Mouse (Mus musculus): ENCODE results near the gene BC107364. TPM values are rescaled to one million over a fixed set of nuclear protein-coding genes. Genes with fewer than 3 reads are reported as not detected.
A peak's percentile ranks its signal among the peaks of the same experiment; 100 is the strongest.
"Not testable (repeated sequence)": the region's sequence is repeated elsewhere in the genome, so short reads cannot be mapped to it uniquely, and the experiment has no call there.

BC107364 gene
- total RNA-seq, 2 experiments from 2014 or later = not detected

DNA sequence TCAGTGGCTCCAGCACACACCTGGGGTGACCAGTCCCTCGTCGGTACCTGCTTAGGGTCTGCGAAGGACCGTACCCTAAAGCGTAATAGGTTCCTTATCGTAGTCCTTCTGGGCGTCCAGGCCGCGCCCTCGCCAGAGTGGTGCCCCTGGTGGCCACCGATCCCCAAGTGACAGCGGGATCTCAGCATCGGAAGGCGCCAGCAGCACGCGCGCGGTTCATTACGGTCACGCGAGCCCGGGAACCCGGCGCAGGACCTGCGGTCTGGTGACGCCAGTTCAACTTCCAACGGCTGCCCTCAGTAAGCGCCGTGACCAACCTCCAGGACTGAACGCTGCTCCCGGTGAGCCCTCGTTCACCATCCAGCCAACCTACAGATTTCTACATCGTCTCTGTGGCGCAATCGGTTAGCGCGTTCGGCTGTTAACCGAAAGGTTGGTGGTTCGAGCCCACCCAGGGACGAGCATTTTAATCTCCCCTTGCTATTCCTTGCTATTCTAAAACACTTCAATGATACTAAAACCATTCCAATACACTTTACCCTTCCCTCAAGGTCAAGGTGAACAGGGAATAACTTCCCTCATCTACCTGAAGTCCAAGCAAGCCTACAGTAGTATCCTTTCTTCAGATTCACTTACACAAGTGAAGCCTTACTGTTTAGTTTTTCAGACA is 50.1 kb downstream of the BC107364 start:
- DNase-seq (ENCODE audit: extremely low spot score in 1 of 2, low spot score in 2 of 2) = peak in 1 of 2 experiments; percentile 36
- intact Hi-C loops (cut with DNase I) = no loop called here

DNA sequence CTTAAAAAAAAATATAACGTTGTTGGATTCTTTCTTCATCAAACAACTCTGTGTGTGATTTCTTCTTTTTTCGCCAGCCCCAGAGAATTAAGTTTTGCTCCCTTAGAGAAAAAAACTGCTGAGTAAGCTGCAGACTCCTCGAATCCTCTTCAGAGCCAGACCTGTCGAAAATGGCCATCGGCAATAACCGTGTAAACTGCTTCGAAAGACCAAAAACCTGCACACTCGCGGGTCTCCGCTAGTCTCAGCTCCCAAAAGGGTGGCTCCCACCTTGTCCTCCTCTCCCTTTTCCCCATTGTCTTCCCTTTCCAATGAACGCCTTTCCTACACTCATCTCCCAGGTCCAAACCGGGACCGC is 50.7 kb downstream of the BC107364 start:
- no peak for DNase-seq (ENCODE audit: extremely low spot score in 1 of 2, low spot score in 2 of 2)
- intact Hi-C loops (cut with DNase I) = no loop called here

DNA sequence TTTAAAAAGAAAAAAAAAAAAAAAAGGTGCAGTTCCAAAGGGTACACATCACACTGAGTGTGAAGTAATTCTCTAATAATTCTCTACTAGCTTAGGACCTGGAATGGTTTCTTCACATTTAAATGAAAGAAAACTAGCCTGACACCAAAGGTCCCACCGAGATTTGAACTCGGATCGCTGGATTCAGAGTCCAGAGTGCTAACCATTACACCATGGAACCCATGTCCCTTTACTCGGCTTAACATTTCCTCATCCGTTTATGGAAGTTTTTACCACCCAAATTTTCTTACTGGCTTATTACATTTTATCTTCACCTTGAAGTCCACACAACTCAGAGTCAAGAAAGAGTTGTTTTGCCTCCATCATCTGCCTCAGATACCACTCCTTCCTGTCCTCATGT is 53.2 kb downstream of the BC107364 start:
- intact Hi-C loops (cut with DNase I) = no loop called here
- no peak for DNase-seq (ENCODE audit: extremely low spot score in 1 of 2, low spot score in 2 of 2)

DNA sequence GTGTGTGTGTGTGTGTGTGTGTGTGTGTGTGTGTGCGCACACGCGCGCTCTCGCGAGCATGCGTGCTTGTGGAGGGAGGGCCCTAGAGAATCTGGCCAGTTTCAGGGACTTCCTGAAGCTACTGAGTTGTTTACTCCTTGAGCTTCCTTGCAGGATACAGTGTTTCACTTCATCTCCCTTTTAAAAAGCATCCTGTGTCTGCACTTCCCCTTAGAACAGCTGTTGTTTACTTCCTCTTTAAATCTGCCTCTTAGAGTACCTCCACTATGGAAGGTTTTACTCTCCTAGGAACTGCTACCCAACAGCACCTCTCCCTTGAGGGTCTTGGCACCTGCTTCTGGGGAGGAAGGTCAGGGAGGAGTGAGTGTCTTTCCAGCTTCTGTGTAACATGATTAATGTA is 55.2 kb downstream of the BC107364 start:
- intact Hi-C loops (cut with DNase I) = no loop called here

DNA sequence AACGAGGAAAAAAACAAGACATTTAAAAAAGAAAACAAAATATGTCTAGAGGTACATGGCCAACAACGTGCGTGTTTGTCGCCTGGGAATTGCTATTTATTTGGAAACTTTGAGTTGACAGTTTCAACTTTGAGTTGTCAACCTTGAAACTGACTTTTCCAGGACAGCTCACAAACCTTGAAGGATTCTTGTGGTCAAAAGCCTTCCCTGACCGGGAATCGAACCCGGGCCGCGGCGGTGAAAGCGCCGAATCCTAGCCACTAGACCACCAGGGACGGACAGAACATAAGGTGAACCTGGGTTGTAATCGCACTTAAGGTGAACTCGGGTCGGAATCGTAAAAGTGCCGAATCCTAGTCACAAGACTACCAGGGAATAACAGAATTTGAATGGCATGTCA is 64.9 kb downstream of the BC107364 start:
- intact Hi-C loops (cut with DNase I); DNase-seq (ENCODE audit: extremely low spot score in 1 of 2, low spot score in 2 of 2): not testable (repeated sequence)

More for the DNA sequence above, 55.2 kb downstream of the BC107364 start:
- no peak for DNase-seq (ENCODE audit: extremely low spot score in 1 of 2, low spot score in 2 of 2)

Other genes starting within 250 kb of the BC107364 start
- gene Bola1, start 232.6 kb downstream of the BC107364 start, total RNA-seq (2021) = 10 to 100 TPM; 19.3 to 22.2 TPM
- 10 to 100 TPM; 13.8 to 16.7 TPM for gene Hist2h2ab, start 232.4 kb downstream of the BC107364 start, total RNA-seq (2021)
- gene Hist2h2ac, start 231.4 kb downstream of the BC107364 start, total RNA-seq (2021) = 10 to 100 TPM; 34.2 to 37.9 TPM
- gene Hist2h2be, start 231.2 kb downstream of the BC107364 start, total RNA-seq (2021) = 1 to 10 TPM; 2.9 to 3.0 TPM
- 10 to 100 TPM; 10.2 to 10.9 TPM for gene Hist2h3c2, start 213.2 kb downstream of the BC107364 start, total RNA-seq (2021)
- gene Hist2h2aa2, start 212.0 kb downstream of the BC107364 start, total RNA-seq (2021) = 100 to 1,000 TPM; 281 to 297 TPM
- gene Hist2h2aa1, start 206.8 kb downstream of the BC107364 start, total RNA-seq (2021) = 1 to 10 TPM; 2.8 to 6.5 TPM
- gene Hist2h3c1, start 205.6 kb downstream of the BC107364 start, total RNA-seq (2021) = not detected
- gene Hist2h4, start 189.0 kb downstream of the BC107364 start, total RNA-seq (2021) = 10 to 100 TPM; 34.4 to 37.7 TPM
- 100 to 1,000 TPM; 116 to 121 TPM for gene Hist2h3b, start 183.7 kb downstream of the BC107364 start, total RNA-seq (2021)
- gene Hist2h2bb, start 182.6 kb downstream of the BC107364 start, total RNA-seq (2021) = 100 to 1,000 TPM; 161 to 194 TPM
- 1 to 10 TPM; 1.9 to 3.4 TPM for gene Fcgr1, start 158.3 kb downstream of the BC107364 start, total RNA-seq (2021)
- gene Hfe2, start 72.9 kb upstream of the BC107364 start, total RNA-seq (2021) = under 1 TPM; 0.39 to 0.57 TPM
- gene Txnip, start 105.7 kb upstream of the BC107364 start, total RNA-seq (2021) = 10 to 100 TPM; 40.3 to 45.4 TPM
- not detected for gene Gm16253, start 124.7 kb upstream of the BC107364 start, total RNA-seq (2021)
- gene Polr3gl, start 141.9 kb upstream of the BC107364 start, total RNA-seq (2021) = 10 to 100 TPM; 26.3 to 29.3 TPM
- 10 to 100 TPM; 56.6 to 57.0 TPM for gene Ankrd34a, start 144.3 kb upstream of the BC107364 start, total RNA-seq (2021)
- gene Lix1l, start 148.8 kb upstream of the BC107364 start, total RNA-seq (2021) = 10 to 100 TPM; 26.5 to 27.1 TPM
- 10 to 100 TPM; 48.0 to 54.2 TPM for gene Rbm8a, start 177.6 kb upstream of the BC107364 start, total RNA-seq (2021)
- 10 to 100 TPM; 46.2 to 47.7 TPM for gene Pex11b, start 183.1 kb upstream of the BC107364 start, total RNA-seq (2021)
- under 1 TPM; 0.12 to 0.28 TPM for gene Gm42957, start 183.2 kb upstream of the BC107364 start, total RNA-seq (2021)
- 1 to 10 TPM; 1.4 to 1.9 TPM for gene Itga10, start 193.3 kb upstream of the BC107364 start, total RNA-seq (2021)
- gene Ankrd35, start 217.8 kb upstream of the BC107364 start, total RNA-seq (2021) = 1 to 10 TPM; 7.1 to 7.9 TPM
- gene Pias3, start 244.1 kb upstream of the BC107364 start, total RNA-seq (2021) = 10 to 100 TPM; 19.7 to 26.6 TPM